Mouse (Mus musculus) megakaryocyte-erythroid progenitor cell, adult 5 weeks (primary cell): ENCODE results near the gene Insm2. TPM values are rescaled to one million over a fixed set of nuclear protein-coding genes. Genes with fewer than 3 reads are reported as not detected.

ENCODE experiments used
- polyA plus RNA-seq: library from polyadenylated mRNA; stranded (reverse); fragments of >175 nt; gene quantifications from 2 replicates; pipeline ENCODE4 v1.2.3, GENCODE M21; 2012

The Insm2 gene
- polyA plus RNA-seq, result 0.02 and 0.05 TPM in 2 replicates

GRCm38 (mm10) chr12:55598887-55599561, at the start of gene Insm2:
Gene Insm2, plus strand, starts transcription at chr12:55599427.

DNA sequence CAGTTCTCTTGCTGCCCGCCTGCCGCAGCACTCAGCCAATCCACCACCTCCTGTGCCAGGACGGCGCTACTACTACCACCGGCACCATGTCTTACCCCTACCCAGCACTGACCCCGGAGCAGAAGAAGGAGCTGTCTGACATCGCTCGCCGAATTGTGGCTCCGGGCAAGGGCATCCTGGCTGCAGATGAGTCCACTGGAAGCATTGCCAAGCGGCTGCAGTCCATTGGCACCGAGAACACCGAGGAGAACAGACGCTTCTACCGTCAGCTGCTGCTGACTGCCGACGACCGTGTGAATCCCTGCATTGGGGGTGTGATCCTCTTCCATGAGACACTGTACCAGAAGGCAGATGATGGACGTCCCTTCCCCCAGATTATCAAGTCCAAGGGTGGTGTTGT, 34.0 kb upstream of the Insm2 start, which contains the start of gene Aldoart2:
Gene Aldoart2, plus strand, starts transcription at position 34 of the 400 bp plus-strand sequence.

Other genes with a start within 250 kb of the Insm2 start
- 19.6 and 23.1 TPM in 2 replicates for gene Psma6, start 215.2 kb upstream of the Insm2 start, polyA plus RNA-seq
- gene Nfkbia, start 106.8 kb upstream of the Insm2 start, polyA plus RNA-seq, result 253 and 486 TPM in 2 replicates
- gene Aldoart2, start 34.2 kb upstream of the Insm2 start, polyA plus RNA-seq, result not detected in 2 replicates
- 7.0 and 8.5 TPM in 2 replicates for gene Ralgapa1, start 221.7 kb downstream of the Insm2 start, polyA plus RNA-seq
- 50.3 and 81.0 TPM in 2 replicates for gene Brms1l, start 236.9 kb downstream of the Insm2 start, polyA plus RNA-seq